Comparison of ENCODE assay signal across 8 mouse cellular contexts in the genomic region with DNA sequence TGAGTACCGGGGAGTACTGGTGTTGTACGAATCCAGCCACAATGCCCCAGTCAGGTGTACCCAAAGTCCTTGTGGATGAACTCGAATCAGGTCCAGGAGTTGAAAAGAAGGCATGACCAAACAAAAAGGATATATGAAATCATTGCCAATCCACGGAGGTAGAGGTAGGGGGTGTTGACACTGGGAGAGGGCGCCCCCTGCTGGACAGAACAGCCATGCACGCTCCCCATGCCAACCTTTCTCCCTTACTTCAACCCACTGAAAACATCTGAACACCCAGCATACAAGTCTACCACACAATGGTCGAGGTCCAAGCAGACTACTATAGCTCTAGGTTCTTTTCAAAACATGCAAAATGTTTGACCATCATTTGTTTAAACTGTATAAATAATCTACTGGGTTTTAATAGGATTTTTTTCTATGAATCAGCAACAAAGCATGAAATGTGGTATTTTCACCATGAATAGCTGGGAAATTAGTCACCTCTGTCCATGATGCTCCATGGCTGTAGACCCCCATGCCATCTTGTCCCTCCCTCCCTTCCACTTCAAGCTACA. TPM values are rescaled to one million over a fixed set of nuclear protein-coding genes. Genes with fewer than 3 reads are reported as not detected.
DNase-seq lines count a peak whose midpoint lies in the region; ATAC-seq and TF ChIP-seq lines count a peak whose summit lies in the region.

No protein-coding gene starts in this region.

- peak; percentile 12 for DNase-seq in cerebellum, adult 11 months
- peak; percentile 60 for DNase-seq in urinary bladder, postnatal 14 days (ENCODE audit: low spot score)
- DNase-seq in urinary bladder, postnatal 4 days (ENCODE audit: low spot score in 2 of 2) = no peak
- DNase-seq in embryo, embryonic 11 days = peak; percentile 70
- peak; percentile 67 for DNase-seq in hindbrain, postnatal 0 days (ENCODE audit: low spot score)
- peak; percentile 23 for DNase-seq in liver, embryonic 13.5 days
- peak; percentile 43 for DNase-seq in right cerebral cortex, adult 18-20 months

- no peak overlapping the region for H3K4me2 ChIP-seq in hindbrain, postnatal 0 days (ENCODE audit: low read depth, low read length)
- no peak overlapping the region for H3K4me2 ChIP-seq in liver, embryonic 13.5 days

- H3K4me1 ChIP-seq in hindbrain, postnatal 0 days (ENCODE audit: insufficient read depth, low read length) = peaks cover 1% of the 10 kb centered on the region; the same call in 1 of the 2 replicates
- H3K4me1 ChIP-seq in liver, embryonic 13.5 days (replicated peaks) = 0 out of 2 replicates have a peak, but pooled peaks cover 3% of the 10 kb centered on the region

- no peak overlapping the region for H3K4me3 ChIP-seq in hindbrain, postnatal 0 days (ENCODE audit: low read length)
- no peak overlapping the region for H3K4me3 ChIP-seq in liver, embryonic 13.5 days (replicated peaks)

- no peak overlapping the region for H3K9ac ChIP-seq in hindbrain, postnatal 0 days (replicated peaks; ENCODE audit: low read length)
- no peak overlapping the region for H3K9ac ChIP-seq in liver, embryonic 13.5 days

- H3K27me3 ChIP-seq in hindbrain, postnatal 0 days (ENCODE audit: insufficient read depth, low read length) = no peaks in the 10 kb centered on the region
- peaks cover 46% of the 10 kb centered on the region for H3K27me3 ChIP-seq in liver, embryonic 13.5 days

- no peak overlapping the region for H3K27ac ChIP-seq in hindbrain, postnatal 0 days
- no peak overlapping the region for H3K27ac ChIP-seq in liver, embryonic 13.5 days

- no peak for ATAC-seq in cerebellum, adult (ENCODE audit: insufficient number of reproducible peaks, low FRiP score, low TSS enrichment)
- ATAC-seq in hindbrain, postnatal 0 days = no peak
- ATAC-seq in liver, embryonic 13.5 days (ENCODE audit: low read depth) = no peak

- WGBS in hindbrain, postnatal 0 days = 30% methylated on average over 7 of the region's 7 CpGs
- 19% methylated on average over 7 of the region's 7 CpGs for WGBS in liver, embryonic 13.5 days (ENCODE audit: insufficient replicate concordance)

- peak; percentile 90 for TF ChIP-seq CTCF in hindbrain, postnatal 0 days (IDR thresholded peaks at IDR 0.05; ENCODE audit: low read depth)

- H3K36me3 ChIP-seq in hindbrain, postnatal 0 days (ENCODE audit: insufficient read depth, low read length) = no peaks in the 10 kb centered on the region
- H3K36me3 ChIP-seq in liver, embryonic 13.5 days = no peaks in the 10 kb centered on the region

- no peaks in the 10 kb centered on the region for H3K9me3 ChIP-seq in hindbrain, postnatal 0 days (ENCODE audit: low read length)
- H3K9me3 ChIP-seq in liver, embryonic 13.5 days (replicated peaks) = no peaks in the 10 kb centered on the region

RNA-seq across cellular contexts. Expression of a gene that starts 43.2 kb away (rescaled TPM):
- total RNA-seq in hindbrain, postnatal 0 days (2014; rRNA removed) = 24.6 and 25.0 TPM in 2 replicates
- polyA plus RNA-seq in hindbrain, postnatal 0 days (2015; fragmentation: Nextera tagmentation; extraction: Ambion mirVana) = 18.3 and 22.3 TPM in 2 replicates
- polyA plus RNA-seq in liver, embryonic 13.5 days (2015; fragmentation: Nextera tagmentation; extraction: Ambion mirVana) = 12.6 and 17.7 TPM in 2 replicates

Comparison
In these comparisons a context has a peak if more than half of its experiments do, and no peak if none do; other contexts are left out.
1. DNase-seq: peak in cerebellum, adult 11 months (single experiment), urinary bladder, postnatal 14 days (single experiment), embryo, embryonic 11 days (single experiment), hindbrain, postnatal 0 days (single experiment), liver, embryonic 13.5 days (single experiment) and right cerebral cortex, adult 18-20 months (single experiment); none in urinary bladder, postnatal 4 days (0 of 2).